ENCODE assay signal across 8 mouse cellular contexts in genomic region chr5:149374026-149374425, GRCm38 (mm10). TPM values are rescaled to one million over a fixed set of nuclear protein-coding genes. Genes with fewer than 3 reads are reported as not detected.
A peak's percentile ranks its signal among the peaks of the same experiment; 100 is the strongest.
DNase-seq lines count a peak whose midpoint lies in the region; ATAC-seq and TF ChIP-seq lines count a peak whose summit lies in the region.

No protein-coding gene starts in this region.

- no peak overlapping the region for H3K27ac ChIP-seq in lung, postnatal 0 days (ENCODE audit: low read length)
- H3K27ac ChIP-seq in forebrain, embryonic 13.5 days, result no peak overlapping the region
- H3K27ac ChIP-seq in forebrain, postnatal 0 days (ENCODE audit: low read depth, low read length), result no peak overlapping the region

- H3K4me3 ChIP-seq in lung, postnatal 0 days (ENCODE audit: low read depth, low read length), result no peak overlapping the region
- no peak overlapping the region for H3K4me3 ChIP-seq in forebrain, embryonic 13.5 days
- no peak overlapping the region for H3K4me3 ChIP-seq in forebrain, postnatal 0 days (ENCODE audit: low read depth, low read length)

- H3K9me3 ChIP-seq in lung, postnatal 0 days (ENCODE audit: low read length), result no peaks in the 10 kb centered on the region
- no peaks in the 10 kb centered on the region for H3K9me3 ChIP-seq in forebrain, embryonic 13.5 days (replicated peaks)
- no peaks in the 10 kb centered on the region for H3K9me3 ChIP-seq in forebrain, postnatal 0 days (ENCODE audit: low read length)

- TF ChIP-seq EP300 in lung, postnatal 0 days (IDR thresholded peaks at IDR 0.05), result no peak

- H3K27me3 ChIP-seq in lung, postnatal 0 days (replicated peaks; ENCODE audit: insufficient read depth, low read length), result no peaks in the 10 kb centered on the region
- no peaks in the 10 kb centered on the region for H3K27me3 ChIP-seq in forebrain, embryonic 13.5 days
- no peaks in the 10 kb centered on the region for H3K27me3 ChIP-seq in forebrain, postnatal 0 days (ENCODE audit: insufficient read depth, low read length)

- no peak overlapping the region for H3K9ac ChIP-seq in lung, postnatal 0 days (replicated peaks; ENCODE audit: low read depth)
- H3K9ac ChIP-seq in forebrain, embryonic 13.5 days, result no peak overlapping the region
- no peak overlapping the region for H3K9ac ChIP-seq in forebrain, postnatal 0 days

- H3K4me2 ChIP-seq in lung, postnatal 0 days (replicated peaks; ENCODE audit: low read depth, low read length), result no peak overlapping the region
- H3K4me2 ChIP-seq in forebrain, embryonic 13.5 days, result no peak overlapping the region
- no peak overlapping the region for H3K4me2 ChIP-seq in forebrain, postnatal 0 days (ENCODE audit: low read depth)

- ATAC-seq in cerebellum, adult (ENCODE audit: insufficient number of reproducible peaks, low FRiP score, low TSS enrichment), result no peak
- 0 out of 2 replicates have a peak, but pooled peaks have one; percentile 20 for ATAC-seq in lung, postnatal 0 days
- no peak for ATAC-seq in forebrain, embryonic 13.5 days
- no peak for ATAC-seq in forebrain, postnatal 0 days

- no peaks in the 10 kb centered on the region for H3K4me1 ChIP-seq in lung, postnatal 0 days (ENCODE audit: insufficient read depth, low read depth, low read length)
- peaks cover 35% of the 10 kb centered on the region for H3K4me1 ChIP-seq in forebrain, embryonic 13.5 days
- 0 out of 2 replicates have a peak, but pooled peaks cover 6% of the 10 kb centered on the region for H3K4me1 ChIP-seq in forebrain, postnatal 0 days (ENCODE audit: insufficient read depth)

- WGBS in lung, postnatal 0 days, result 48% methylated on average over 7 of the region's 7 CpGs
- WGBS in forebrain, embryonic 13.5 days, result 89% methylated on average over 7 of the region's 7 CpGs
- 82% methylated on average over 7 of the region's 7 CpGs for WGBS in forebrain, postnatal 0 days

- no peaks in the 10 kb centered on the region for H3K36me3 ChIP-seq in lung, postnatal 0 days (ENCODE audit: insufficient read depth, low read length)
- H3K36me3 ChIP-seq in forebrain, embryonic 13.5 days (ENCODE audit: poor library complexity, severe bottlenecking), result no peaks in the 10 kb centered on the region
- no peaks in the 10 kb centered on the region for H3K36me3 ChIP-seq in forebrain, postnatal 0 days (ENCODE audit: insufficient read depth)

- no peak for TF ChIP-seq CTCF in lung, postnatal 0 days (IDR thresholded peaks at IDR 0.05)
- no peak for TF ChIP-seq CTCF in forebrain, postnatal 0 days (IDR thresholded peaks at IDR 0.05; ENCODE audit: low read depth)

- DNase-seq in cerebellum, adult 11-12 months, result peak; percentile 32
- no peak for DNase-seq in lung, postnatal 0 days (ENCODE audit: low spot score)
- DNase-seq in lung, postnatal 36 days, result no peak
- DNase-seq in heart, postnatal 4 days, result peak; percentile 50
- peak; percentile 71 for DNase-seq in thymus, postnatal 14 days
- no peak for DNase-seq in forebrain, postnatal 0 days

RNA-seq across cellular contexts. Expression of gene Medag, which starts 37.5 kb away (rescaled TPM):
- polyA plus RNA-seq in lung, postnatal 0 days (2015; fragmentation: Nextera tagmentation; extraction: Ambion mirVana), result 2.0 and 2.3 TPM in 2 replicates
- total RNA-seq in heart, postnatal 4 days (2021), result 10 to 100 TPM; 14.8 to 14.9 TPM
- polyA plus RNA-seq in forebrain, embryonic 13.5 days (2015; fragmentation: Nextera tagmentation; extraction: Ambion mirVana), result 1.1 and 1.2 TPM in 2 replicates
- total RNA-seq in forebrain, postnatal 0 days (2014; rRNA removed), result 1.7 and 2.1 TPM in 2 replicates
- polyA plus RNA-seq in forebrain, postnatal 0 days (2015; fragmentation: Nextera tagmentation; extraction: Ambion mirVana), result 1.1 and 1.8 TPM in 2 replicates

Comparison
In these comparisons a context has a peak if more than half of its experiments do, and no peak if none do; other contexts are left out.
1. DNase-seq: peak in cerebellum, adult 11-12 months (single experiment), heart, postnatal 4 days (single experiment) and thymus, postnatal 14 days (single experiment); none in lung, postnatal 0 days (single experiment), lung, postnatal 36 days (single experiment) and forebrain, postnatal 0 days (single experiment).